Mouse (Mus musculus) erythroblast, embryonic 14.5 days (primary cell): Measurements from ENCODE around the gene Asgr1. TPM values are rescaled to one million over a fixed set of nuclear protein-coding genes. Genes with fewer than 3 reads are reported as not detected.
"Not testable (repeated sequence)": the region's sequence is repeated elsewhere in the genome, so short reads cannot be mapped to it uniquely, and the experiment has no call there.

ENCODE experiments used
- H3K27me3 ChIP-seq: 2 replicates; pipeline ENCODE4 v1.6.1; 2012; ENCODE audit warnings: inconsistent platforms; ENCODE audit not compliant: control insufficient read depth
- H3K36me3 ChIP-seq: 2 replicates; pipeline ENCODE4 v1.6.1; 2012; ENCODE audit warnings: mild to moderate bottlenecking, inconsistent platforms; ENCODE audit not compliant: control insufficient read depth
- H3K4me1 ChIP-seq: 2 replicates; pipeline ENCODE4 v1.6.1; 2012; ENCODE audit warnings: inconsistent platforms; ENCODE audit not compliant: control insufficient read depth
- H3K4me3 ChIP-seq: replicated peaks from 2 replicates; pipeline ENCODE3; 2012; ENCODE audit warnings: moderate library complexity, mild to moderate bottlenecking, inconsistent platforms
- H3K9me3 ChIP-seq: 2 replicates; pipeline ENCODE4 v1.6.1; 2012; ENCODE audit warnings: low read length, inconsistent platforms, mixed read lengths; ENCODE audit not compliant: control insufficient read depth
- GATA1 ChIP-seq: IDR thresholded peaks from 2 replicates; pipeline ENCODE4 v1.6.1; 2012; ENCODE audit warnings: low read length, inconsistent platforms, mixed read lengths
- TAL1 ChIP-seq: IDR thresholded peaks from 3 replicates; pipeline ENCODE4 v1.6.1; 2012; ENCODE audit warnings: low read length, inconsistent platforms, mixed read lengths
- polyA plus RNA-seq: library from polyadenylated mRNA; stranded (reverse); fragments of >175 nt; gene quantifications from 2 replicates; pipeline ENCODE4 v1.2.3, GENCODE M21; 2012

Asgr1 gene
- polyA plus RNA-seq, 1 experiment, result not detected

DNA sequence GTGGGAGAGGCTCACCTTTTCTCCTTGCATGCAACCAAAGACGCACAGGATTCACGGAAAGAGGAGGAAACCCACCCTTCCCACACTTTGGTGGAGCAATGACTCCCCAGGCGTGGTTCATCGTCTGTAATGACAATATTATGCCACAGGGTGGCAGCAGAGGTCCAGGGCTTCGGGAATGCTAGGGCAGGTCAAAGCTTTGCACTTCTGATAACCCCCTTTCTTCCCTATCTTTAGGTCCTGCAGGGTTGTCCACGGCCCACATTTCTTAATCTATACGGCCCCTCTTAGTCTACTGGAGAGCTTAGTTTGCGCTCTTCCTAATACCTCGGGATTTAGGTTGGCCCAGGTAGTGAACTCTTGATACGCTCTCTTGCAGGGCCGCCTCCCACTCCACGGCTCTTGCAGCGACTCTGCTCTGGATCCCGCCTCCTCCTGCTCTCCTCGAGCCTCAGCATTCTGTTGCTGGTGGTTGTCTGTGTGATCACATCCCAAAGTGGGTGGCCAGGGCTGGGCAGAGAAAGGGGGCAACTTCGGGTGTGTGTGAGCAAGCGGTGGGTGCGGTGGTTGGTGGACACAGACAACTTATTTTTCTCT, 1.8 kb downstream of the Asgr1 start:
- TF ChIP-seq GATA1 (no peak), TAL1 (no peak)
- Histone ChIP-seq H3K9me3 (no peaks in the 10 kb centered on the region), H3K4me1 (peaks cover 6% of the 10 kb centered on the region), H3K36me3 (no peaks in the 10 kb centered on the region), H3K4me3 (no peak overlapping the region), H3K27me3 (no peaks in the 10 kb centered on the region)

DNA sequence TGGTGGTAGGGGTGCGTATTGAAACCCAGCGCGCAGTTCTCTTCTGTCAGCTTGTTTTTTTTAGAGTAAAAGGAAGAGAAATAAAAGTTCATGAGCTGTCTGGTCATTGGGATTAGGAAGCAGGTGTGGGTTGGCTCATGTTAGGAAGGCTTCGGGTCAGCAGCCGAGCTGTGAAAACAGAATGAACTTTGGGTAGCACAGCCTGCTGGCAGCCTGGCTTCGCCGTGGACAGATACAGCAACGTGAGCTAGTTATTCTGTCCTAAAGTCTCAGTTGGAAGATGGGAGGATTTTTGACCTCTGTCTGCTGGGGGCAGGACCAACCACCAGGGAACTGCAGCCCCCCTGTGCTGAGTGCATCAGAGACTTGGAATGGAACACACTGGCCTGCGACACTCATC, 3.9 kb downstream of the Asgr1 start:
- Histone ChIP-seq H3K4me3 (no peak overlapping the region), H3K4me1 (peaks cover 6% of the 10 kb centered on the region), H3K9me3 (no peaks in the 10 kb centered on the region), H3K27me3 (no peaks in the 10 kb centered on the region), H3K36me3 (no peaks in the 10 kb centered on the region)
- TF ChIP-seq TAL1 (no peak), GATA1 (no peak)

DNA sequence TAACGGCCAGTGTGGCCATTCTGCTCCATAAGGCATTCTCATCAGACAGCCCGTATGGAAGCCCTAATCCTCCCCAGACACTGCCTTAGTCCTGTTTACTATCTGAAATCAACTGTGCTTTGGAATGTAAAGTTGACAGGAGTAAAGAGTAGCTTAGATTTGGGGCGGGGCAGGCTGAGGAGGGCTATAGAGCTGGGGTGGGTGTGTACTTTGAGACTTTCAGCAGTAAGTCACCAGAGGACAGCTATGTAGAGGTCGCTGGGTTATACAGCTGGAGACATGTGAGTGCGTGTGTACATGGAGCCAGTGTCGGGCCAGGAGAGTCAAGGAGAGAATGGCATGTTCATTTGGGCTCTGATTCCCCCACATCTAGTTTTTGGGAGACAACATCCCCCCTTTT, 6.0 kb downstream of the Asgr1 start:
- TF ChIP-seq TAL1 (no peak), GATA1 (no peak)
- Histone ChIP-seq H3K4me3 (no peak overlapping the region), H3K9me3 (peaks cover 5% of the 10 kb centered on the region), H3K36me3 (no peaks in the 10 kb centered on the region), H3K27me3 (no peaks in the 10 kb centered on the region), H3K4me1 (peaks cover 6% of the 10 kb centered on the region)

DNA sequence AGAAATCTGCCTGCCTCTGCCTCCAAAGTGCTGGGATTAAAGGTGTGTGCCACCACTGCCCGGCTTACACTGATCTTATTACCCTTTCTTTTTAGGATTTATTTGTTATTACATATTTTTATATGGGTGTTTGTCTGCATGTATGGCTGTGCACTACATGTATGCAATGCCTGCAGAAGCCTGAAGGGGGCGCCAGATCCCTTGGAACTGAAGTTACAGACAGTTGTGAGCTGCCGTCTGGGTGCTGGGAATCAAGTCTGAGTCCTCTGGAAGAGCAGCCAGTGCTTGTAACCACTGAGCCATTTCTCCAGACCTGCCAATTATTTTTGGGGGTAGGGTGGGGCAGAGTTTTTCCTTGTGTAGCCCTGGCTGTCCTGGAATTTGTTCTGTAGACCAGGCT, 9.2 kb downstream of the Asgr1 start:
- Histone ChIP-seq H3K9me3 (peaks cover 5% of the 10 kb centered on the region), H3K27me3 (no peaks in the 10 kb centered on the region), H3K36me3 (no peaks in the 10 kb centered on the region), H3K4me3 (no peak overlapping the region), H3K4me1 (no peaks in the 10 kb centered on the region)
- TF ChIP-seq GATA1, result no peak
- TF ChIP-seq TAL1, result no peak

DNA sequence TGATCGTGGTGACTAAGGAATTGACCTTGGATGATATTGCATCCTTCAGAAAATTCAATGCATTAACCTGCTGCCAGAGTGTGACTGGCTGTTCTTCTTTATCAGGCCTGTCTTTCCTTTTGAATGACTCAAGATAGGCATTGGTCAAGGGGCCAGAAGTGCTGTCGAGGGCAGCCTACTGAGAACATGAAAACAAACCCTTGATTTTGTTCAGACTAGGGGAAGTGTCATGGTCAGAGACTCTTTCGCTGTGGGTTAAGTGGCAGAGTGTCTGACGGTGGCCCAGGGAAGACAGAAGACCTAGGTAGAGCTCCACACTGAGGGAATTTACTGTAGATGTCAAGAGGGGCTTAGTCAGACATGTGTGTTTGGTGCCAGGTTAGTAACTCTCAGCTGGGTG, 12.8 kb downstream of the Asgr1 start:
- Histone ChIP-seq H3K36me3 (no peaks in the 10 kb centered on the region), H3K9me3 (peaks cover 5% of the 10 kb centered on the region), H3K4me1 (no peaks in the 10 kb centered on the region), H3K4me3 (no peak overlapping the region), H3K27me3 (no peaks in the 10 kb centered on the region)
- no peak for TF ChIP-seq GATA1
- TF ChIP-seq TAL1, result no peak

DNA sequence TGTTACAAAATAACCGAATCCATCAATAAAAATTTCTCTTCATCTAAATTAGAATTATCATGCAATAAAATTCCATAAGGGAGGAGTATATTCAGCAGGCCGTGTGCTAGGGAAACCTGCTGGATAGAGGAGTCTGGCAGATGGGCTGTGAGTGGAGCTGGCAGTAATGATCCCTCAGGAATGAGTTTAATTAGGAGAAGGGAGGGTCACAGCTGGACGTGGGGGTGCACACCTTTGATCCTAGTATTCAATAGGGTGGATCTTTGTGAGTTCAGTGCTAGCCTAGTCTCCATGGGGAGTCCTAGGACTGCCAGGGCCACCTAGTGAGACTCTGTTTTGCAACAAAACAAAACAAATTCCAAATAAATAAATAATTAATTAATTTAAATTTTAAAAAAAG, 14.4 kb downstream of the Asgr1 start:
- Histone ChIP-seq H3K4me3 (no peak overlapping the region), H3K9me3 (peaks cover under 1% of the 10 kb centered on the region), H3K4me1 (no peaks in the 10 kb centered on the region), H3K36me3 (no peaks in the 10 kb centered on the region), H3K27me3 (no peaks in the 10 kb centered on the region)
- TF ChIP-seq TAL1 (no peak), GATA1 (no peak)

DNA sequence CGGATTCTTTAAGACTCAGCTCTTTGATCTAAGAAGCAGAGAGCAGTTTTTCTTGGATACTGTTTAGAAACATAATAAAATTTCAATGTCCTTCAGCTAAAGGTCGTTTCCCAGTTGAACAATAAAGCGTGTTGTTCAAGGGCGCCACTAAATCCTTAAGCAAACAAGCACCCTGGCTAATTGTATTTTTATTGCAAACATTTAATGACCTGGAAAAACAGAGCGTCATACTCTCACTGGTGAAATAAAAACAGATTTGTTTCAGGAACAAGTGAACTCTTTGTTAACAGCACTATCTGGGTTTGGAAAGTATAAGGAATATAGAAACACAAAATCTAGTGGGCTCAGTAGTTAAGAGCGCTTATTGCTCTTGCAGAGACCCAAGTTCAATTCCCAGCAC, 16.2 kb downstream of the Asgr1 start:
- Histone ChIP-seq H3K9me3 (no peaks in the 10 kb centered on the region), H3K27me3 (peaks cover 2% of the 10 kb centered on the region; the same call in 1 of the 2 replicates), H3K4me1 (peaks cover 13% of the 10 kb centered on the region), H3K36me3 (no peaks in the 10 kb centered on the region), H3K4me3 (no peak overlapping the region)
- TF ChIP-seq GATA1 (no peak), TAL1 (no peak)

DNA sequence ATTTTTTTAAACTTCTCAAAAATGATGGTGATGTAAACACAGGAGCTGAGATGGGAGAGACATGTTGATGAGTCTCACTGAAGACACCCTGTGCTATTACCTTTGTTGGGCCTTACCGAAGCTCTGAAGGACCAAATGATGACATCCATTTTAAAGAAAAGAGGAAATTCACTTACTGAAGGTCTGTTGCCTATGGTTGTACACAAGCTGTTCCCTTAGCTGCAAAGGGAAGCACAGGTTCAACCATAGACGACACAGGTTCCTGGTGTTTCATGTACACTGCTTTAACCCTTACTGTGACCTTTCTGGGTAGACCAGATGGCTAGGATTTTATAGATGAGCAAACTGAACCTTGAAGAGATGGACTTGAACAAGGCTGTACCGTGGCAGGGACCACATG, 16.7 kb downstream of the Asgr1 start:
- not testable (repeated sequence) for H3K36me3 ChIP-seq, H3K9me3 ChIP-seq, H3K27me3 ChIP-seq, H3K4me3 ChIP-seq
- H3K4me1 ChIP-seq, result peaks cover 19% of the 10 kb centered on the region

DNA sequence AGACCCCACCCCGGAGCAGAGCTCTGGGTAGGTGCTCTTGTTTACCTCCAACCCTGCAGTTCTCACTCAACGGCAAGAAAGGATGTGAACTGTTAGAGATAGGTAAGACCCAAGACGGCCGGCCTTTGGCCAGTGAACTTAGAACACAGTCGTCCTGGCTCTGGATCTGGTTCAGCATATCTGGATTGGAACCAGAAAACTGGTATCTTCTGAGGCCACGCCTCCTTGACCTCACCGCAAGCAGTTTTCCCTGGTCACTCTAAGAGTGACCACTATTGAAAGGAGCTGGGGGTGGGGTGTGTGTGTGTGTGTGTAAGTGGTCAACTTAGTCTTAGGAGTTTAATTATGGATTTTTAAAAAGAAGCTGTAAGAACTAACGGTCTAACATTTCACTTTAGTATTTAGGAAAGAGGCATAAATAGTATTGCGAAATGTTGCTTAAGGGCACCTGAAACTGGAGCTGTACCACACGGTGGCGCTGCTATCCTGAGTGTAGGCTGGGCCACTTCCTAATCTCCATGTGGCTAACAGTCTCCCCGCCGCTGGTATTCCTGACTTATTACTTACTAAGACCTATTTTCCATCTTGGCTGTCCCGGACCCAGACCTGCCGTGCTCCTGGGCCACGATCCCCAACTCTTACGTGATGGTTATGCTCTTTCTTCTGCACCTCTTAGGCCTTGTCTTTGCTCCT, 20.6 kb downstream of the Asgr1 start:
- Histone ChIP-seq H3K36me3 (no peaks in the 10 kb centered on the region), H3K4me3 (peak overlapping the region; percentile 31), H3K9me3 (no peaks in the 10 kb centered on the region), H3K27me3 (peaks cover 2% of the 10 kb centered on the region; the same call in 1 of the 2 replicates), H3K4me1 (peaks cover 48% of the 10 kb centered on the region)
- TF ChIP-seq TAL1 (no peak), GATA1 (no peak)

DNA sequence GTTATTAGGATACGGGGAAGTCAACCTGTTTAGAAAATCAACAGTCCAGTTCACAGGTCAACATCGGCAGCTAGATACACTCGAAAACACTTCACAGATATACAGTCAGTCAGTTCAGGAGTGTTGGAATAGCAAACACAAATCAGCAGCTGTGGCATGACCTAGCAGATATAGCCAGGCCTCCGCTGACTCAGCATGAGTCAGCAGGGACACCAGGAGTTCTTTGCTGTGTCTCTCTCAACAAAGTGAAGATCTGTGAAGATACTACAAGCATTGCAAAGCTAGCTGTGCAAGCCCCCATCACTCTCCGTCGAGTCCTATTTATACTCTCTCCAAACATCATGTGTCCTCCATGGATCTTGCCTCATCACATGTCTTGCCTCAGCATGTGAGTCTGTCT, 21.7 kb downstream of the Asgr1 start:
- Histone ChIP-seq H3K9me3 (no peaks in the 10 kb centered on the region), H3K4me3 (peak overlapping the region; percentile 4), H3K4me1 (peaks cover 54% of the 10 kb centered on the region), H3K27me3 (peaks cover 8% of the 10 kb centered on the region), H3K36me3 (no peaks in the 10 kb centered on the region)
- no peak for TF ChIP-seq TAL1
- no peak for TF ChIP-seq GATA1
